Mouse (Mus musculus) 3134 (cell line): ENCODE measurements around the gene Anpep.

ENCODE experiments used
- DNase-seq: peaks from one replicate; pipeline ENCODE4 v3.0.0-alpha.2; 2011; ENCODE audit warnings: low spot score; ENCODE audit not compliant: insufficient read length; ENCODE audit errors: extremely low read depth

The Anpep gene

GRCm38 (mm10) chr7:79860811-79861210 lies at the start of gene Anpep:
Gene Anpep, minus strand, starts transcription at chr7:79861059.
- DNase-seq, result no peak

GRCm38 (mm10) chr7:79907356-79907755 lies 46.5 kb upstream of the Anpep start:
- DNase-seq, result no peak

- DNase-seq, result no peak
These were observed 46.1 kb upstream of the Anpep start for GRCm38 (mm10) chr7:79906914-79907313.

- no peak for DNase-seq
These were observed 44.3 kb upstream of the Anpep start for GRCm38 (mm10) chr7:79905193-79905592.

GRCm38 (mm10) chr7:79903160-79903792 lies 42.4 kb upstream of the Anpep start:
- no peak for DNase-seq

GRCm38 (mm10) chr7:79900753-79901152 lies 39.9 kb upstream of the Anpep start:
- DNase-seq, result no peak

- no peak for DNase-seq
These were observed 34.4 kb upstream of the Anpep start for GRCm38 (mm10) chr7:79895225-79895624.

- no peak for DNase-seq
These were observed 33.9 kb upstream of the Anpep start for GRCm38 (mm10) chr7:79894790-79895189.

- DNase-seq, result no peak
These were observed 31.9 kb upstream of the Anpep start for GRCm38 (mm10) chr7:79892576-79893428.

- no peak for DNase-seq
These were observed 29.8 kb upstream of the Anpep start for GRCm38 (mm10) chr7:79890436-79891221.

GRCm38 (mm10) chr7:79888603-79889002 lies 27.7 kb upstream of the Anpep start:
- DNase-seq, result no peak

- DNase-seq, result no peak
These were observed 22.9 kb upstream of the Anpep start for GRCm38 (mm10) chr7:79883613-79884334.

GRCm38 (mm10) chr7:79881901-79882300 lies 21.0 kb upstream of the Anpep start:
- DNase-seq, result peak; percentile 53

GRCm38 (mm10) chr7:79880998-79881397 lies 20.1 kb upstream of the Anpep start:
- DNase-seq, result peak; percentile 84

- DNase-seq, result no peak
These were observed 19.2 kb upstream of the Anpep start for GRCm38 (mm10) chr7:79880033-79880432.

- no peak for DNase-seq
These were observed 17.7 kb upstream of the Anpep start for GRCm38 (mm10) chr7:79878455-79879025.

- no peak for DNase-seq
These were observed 12.5 kb upstream of the Anpep start for GRCm38 (mm10) chr7:79873407-79873806.

- no peak for DNase-seq
These were observed 11.0 kb upstream of the Anpep start for GRCm38 (mm10) chr7:79871797-79872345.

GRCm38 (mm10) chr7:79869072-79869719 lies 8.3 kb upstream of the Anpep start:
- DNase-seq, result no peak
